Mouse (Mus musculus): ENCODE results near the gene Tmem107. TPM values are rescaled to one million over a fixed set of nuclear protein-coding genes. Genes with fewer than 3 reads are reported as not detected.

Gene Tmem107
- polyA plus RNA-seq, 1 experiment from 2014 or later: 56.9 TPM

DNA sequence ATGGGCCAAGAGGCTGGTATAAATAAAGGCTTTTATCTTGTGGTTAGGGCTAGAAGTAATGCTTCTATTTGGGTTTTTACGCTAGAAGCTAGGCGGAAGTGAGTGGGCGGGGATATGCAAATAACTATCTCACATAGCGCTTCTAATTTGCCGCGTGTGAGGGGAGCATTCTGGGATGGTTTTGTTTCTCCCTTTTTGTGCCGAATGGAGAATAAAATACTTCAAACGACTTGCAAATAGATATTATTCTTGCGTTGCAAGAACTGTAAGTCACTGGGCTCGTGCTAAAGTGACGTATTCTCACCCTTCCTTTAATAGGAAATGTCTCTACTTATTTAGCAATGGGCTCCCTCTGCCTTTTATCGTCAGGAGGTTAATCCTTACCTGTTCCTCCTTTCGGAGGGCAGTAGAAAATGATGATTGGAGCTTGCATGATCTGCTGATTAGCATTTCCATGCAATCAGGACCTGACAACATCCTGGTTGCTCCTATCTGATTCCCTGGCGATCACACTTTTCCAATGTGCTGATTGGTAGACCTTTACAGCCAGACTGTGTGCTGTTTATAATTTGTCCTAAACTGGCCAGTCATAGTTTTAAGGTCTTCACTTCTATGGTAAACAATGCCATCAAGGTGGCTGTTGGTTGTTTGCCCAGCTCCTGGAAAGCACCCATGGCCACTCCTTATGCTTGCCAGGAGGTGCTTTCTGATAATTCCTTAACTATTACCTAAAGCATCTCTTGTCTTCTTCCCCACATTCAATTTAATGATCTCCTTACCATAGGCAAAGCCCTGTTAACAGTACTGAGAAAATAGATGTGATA lies 2.7 kb downstream of the Tmem107 start:
- DNase-seq (ENCODE audit: low read depth, low spot score) (peak; percentile 94), ATAC-seq (peak; percentile 70)
- no peak for TF ChIP-seq CTCF (IDR thresholded peaks at IDR 0.05)
- ChIA-PET POLR2A (interaction anchor here (0.5 to 2.0 kb wide), 6 partner anchors 13 to 52 kb away, joined by 4 to 9 read pairs (median 6); partner anchors contain the start of genes 9130213A22Rik, Borcs6 and Per1), CTCF (interaction anchor here (0.8 to 4.4 kb wide), 3 partner anchors 19 to 50 kb away, joined by 4 to 13 read pairs (median 7); partner anchors contain the start of gene 9130213A22Rik)
- in situ Hi-C loops (cut with MboI; ENCODE audit: low pct_unique_long_range_greater_than_20kb): no loop called here
- no peaks in the 10 kb centered on the region for H3K27me3 ChIP-seq

DNA sequence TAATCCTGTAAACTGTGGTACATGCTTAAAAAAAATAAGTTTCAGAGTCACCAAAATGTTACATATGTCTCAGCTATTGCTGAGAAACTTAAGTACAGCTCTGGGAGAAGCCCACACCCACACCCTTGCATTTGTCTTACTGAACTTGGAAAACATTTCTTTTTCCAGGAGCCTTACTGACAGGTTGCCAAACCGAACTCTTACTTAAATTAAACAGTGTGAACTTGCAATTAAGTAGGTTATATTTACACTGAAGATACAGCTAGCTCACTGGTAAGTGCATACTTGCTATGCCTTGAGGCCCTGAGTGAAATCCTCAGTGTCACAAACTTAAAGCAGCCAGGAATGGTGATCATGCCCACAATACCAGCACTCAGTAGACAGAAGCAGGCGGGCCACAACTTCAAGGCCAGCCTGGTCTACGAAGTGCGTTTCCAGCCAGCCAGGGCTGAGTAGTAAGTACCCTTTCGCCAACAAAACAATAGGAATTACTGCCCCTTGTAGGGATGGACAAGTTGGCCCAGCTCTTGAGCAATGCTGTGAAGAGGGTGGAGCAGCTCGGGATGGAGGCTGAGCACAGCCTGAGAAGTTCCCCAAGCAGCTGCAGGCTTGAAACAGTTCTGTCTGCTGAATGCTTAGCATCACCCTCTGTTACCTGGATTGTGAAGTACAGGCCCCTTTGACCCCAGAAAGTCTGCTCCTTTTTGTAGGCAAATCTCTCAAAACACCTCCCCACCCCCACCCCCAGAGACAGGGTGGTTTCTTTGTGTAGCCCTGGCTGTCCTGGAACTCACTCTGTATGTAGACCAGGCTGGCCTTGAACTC lies 3.6 kb downstream of the Tmem107 start:
- POLR2A ChIA-PET: interaction anchor here (0.5 to 2.0 kb wide), 4 partner anchors 13 to 51 kb away, joined by 4 to 9 read pairs (median 8); partner anchors contain the start of genes 9130213A22Rik and Borcs6
- TF ChIP-seq CTCF (IDR thresholded peaks at IDR 0.05): no peak

DNA sequence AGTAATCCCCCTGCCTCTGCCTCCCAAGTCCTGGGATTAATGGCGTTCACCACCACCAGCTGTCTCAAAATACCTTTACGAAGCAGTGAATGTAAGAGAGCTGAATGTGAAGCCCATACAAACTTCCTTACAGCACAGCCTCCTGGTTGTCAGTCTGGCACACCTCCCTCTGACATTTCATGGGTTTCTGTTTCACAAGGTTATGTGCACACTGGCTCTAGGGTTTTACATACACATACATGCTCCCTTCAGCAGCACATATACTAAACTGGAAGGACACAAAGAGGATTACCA lies 4.1 kb downstream of the Tmem107 start:
- POLR2A ChIA-PET: no interaction called here
- TF ChIP-seq CTCF (IDR thresholded peaks at IDR 0.05): no peak
- CTCF ChIA-PET: interaction anchor here (4.4 kb wide), 1 partner anchor 18 kb away, joined by 13 read pairs; no protein-coding TSS in a partner anchor
- DNase-seq (ENCODE audit: low read depth, low spot score) (no peak), ATAC-seq (no peak)
- in situ Hi-C loops (cut with MboI; ENCODE audit: low pct_unique_long_range_greater_than_20kb): loop anchor here (25.0 kb wide), 1 partner anchor 913 kb away; the partner anchor contains the start of genes Ctdnep1, Elp5, Gabarap and Phf23
- H3K27me3 ChIP-seq: no peaks in the 10 kb centered on the region

More for the DNA sequence above, 3.6 kb downstream of the Tmem107 start:
- in situ Hi-C loops (cut with MboI; ENCODE audit: low pct_unique_long_range_greater_than_20kb): no loop called here
- no peaks in the 10 kb centered on the region for H3K27me3 ChIP-seq
- DNase-seq (ENCODE audit: low read depth, low spot score): no peak
- CTCF ChIA-PET: interaction anchor here (1.8 to 4.4 kb wide), 2 partner anchors 19 to 47 kb away, joined by 7 to 13 read pairs; partner anchors contain the start of gene 9130213A22Rik
- no peak for ATAC-seq

DNA sequence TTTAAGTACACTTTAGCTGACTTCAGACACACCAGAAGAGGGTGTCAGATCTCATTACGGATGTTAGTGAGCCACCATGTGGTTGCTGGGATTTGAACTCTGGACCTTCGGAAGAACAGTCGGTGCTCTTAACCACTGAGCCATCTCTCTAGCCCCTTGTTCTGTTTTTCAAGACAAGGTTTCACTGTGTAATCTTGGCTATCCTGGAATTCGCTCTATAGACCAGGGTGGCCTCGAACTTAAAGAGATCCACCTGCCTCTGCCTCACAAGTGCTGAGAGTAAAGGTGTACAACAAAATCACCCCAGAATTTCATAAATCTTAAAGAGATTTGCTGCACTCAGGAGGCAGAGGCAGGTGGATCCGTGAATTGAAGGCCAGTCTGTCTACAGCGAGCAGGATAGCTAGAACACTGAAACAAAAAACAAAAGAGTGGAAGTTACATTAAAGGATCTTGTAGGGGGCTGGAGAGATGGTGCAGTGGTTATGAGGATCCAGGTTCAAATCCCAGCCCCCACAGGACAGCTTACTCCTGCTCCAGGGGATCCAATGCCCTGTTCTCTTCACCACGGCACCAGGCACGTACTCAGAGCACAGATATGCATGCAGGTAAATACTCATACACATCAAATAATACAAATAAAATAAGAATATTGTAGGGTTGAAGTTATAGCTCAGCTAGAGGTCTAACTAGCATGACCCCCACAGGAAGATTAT lies 5.3 kb downstream of the Tmem107 start:
- POLR2A ChIA-PET: interaction anchor here (0.7 to 1.1 kb wide), 2 partner anchors 12 to 15 kb away, joined by 3 read pairs; partner anchors contain the start of gene Vamp2
- DNase-seq (ENCODE audit: low read depth, low spot score): no peak
- in situ Hi-C loops (cut with MboI; ENCODE audit: low pct_unique_long_range_greater_than_20kb): loop anchor here (25.0 kb wide), 1 partner anchor 911 kb away; the partner anchor contains the start of genes Ctdnep1, Elp5, Gabarap and Phf23
- CTCF ChIA-PET: interaction anchor here (0.9 to 4.4 kb wide), 5 partner anchors 9 to 49 kb away, joined by 3 to 13 read pairs (median 3); no protein-coding TSS in a partner anchor
- no peak for ATAC-seq
- no peak for TF ChIP-seq CTCF (IDR thresholded peaks at IDR 0.05)
- H3K27me3 ChIP-seq: no peaks in the 10 kb centered on the region

DNA sequence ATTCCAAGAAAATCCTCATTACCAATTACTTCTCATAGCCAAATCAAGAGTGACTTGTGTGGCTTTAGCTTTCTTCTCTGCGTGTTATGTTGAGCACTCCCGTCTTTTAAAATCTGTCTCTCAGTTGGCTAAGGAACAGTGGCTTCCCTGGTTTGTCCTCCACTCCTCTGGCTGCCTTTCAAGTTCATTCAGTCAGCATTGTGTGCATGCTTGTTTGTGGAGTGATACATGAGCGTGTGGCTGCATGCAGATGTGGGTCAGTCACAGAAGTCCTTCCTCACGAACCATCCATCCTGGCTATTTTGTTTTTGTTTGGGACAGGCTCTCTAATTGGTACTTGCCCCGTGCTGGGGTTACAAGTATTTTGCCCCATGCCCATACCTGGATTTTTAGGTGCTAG lies 6.0 kb downstream of the Tmem107 start:
- DNase-seq (ENCODE audit: low read depth, low spot score): no peak
- TF ChIP-seq CTCF (IDR thresholded peaks at IDR 0.05): no peak
- in situ Hi-C loops (cut with MboI; ENCODE audit: low pct_unique_long_range_greater_than_20kb): loop anchor here (25.0 kb wide), 1 partner anchor 911 kb away; the partner anchor contains the start of genes Ctdnep1, Elp5, Gabarap and Phf23
- ATAC-seq: no peak
- POLR2A ChIA-PET: interaction anchor here (0.7 kb wide), 1 partner anchor 14 kb away, joined by 3 read pairs; no protein-coding TSS in a partner anchor
- no peaks in the 10 kb centered on the region for H3K27me3 ChIP-seq
- CTCF ChIA-PET: interaction anchor here (0.9 to 4.4 kb wide), 4 partner anchors 9 to 48 kb away, joined by 3 to 13 read pairs (median 4); no protein-coding TSS in a partner anchor

DNA sequence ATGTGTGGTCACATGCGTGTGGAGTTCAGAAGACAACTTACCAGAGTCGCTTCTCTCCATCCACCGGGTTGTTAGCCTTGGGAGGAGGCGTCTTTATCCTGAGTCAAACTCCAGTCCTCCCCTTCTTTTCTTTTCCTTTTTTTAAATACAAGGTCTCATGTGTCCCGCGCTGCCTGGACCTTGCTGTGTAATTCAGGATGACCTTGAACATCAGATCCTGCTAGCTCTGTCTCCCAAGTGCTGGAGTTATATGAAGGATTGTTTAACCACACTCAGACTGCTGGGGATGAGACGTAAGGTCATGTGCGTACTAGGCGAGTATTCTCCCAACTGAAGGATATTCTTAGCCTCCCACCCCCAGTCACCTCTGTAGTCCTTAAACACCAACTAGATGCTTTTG lies 6.7 kb downstream of the Tmem107 start:
- DNase-seq (ENCODE audit: low read depth, low spot score) (no peak), ATAC-seq (no peak)
- no peaks in the 10 kb centered on the region for H3K27me3 ChIP-seq
- POLR2A ChIA-PET: no interaction called here
- TF ChIP-seq CTCF (IDR thresholded peaks at IDR 0.05): no peak
- in situ Hi-C loops (cut with MboI; ENCODE audit: low pct_unique_long_range_greater_than_20kb): loop anchor here (25.0 kb wide), 1 partner anchor 910 kb away; the partner anchor contains the start of genes Ctdnep1, Elp5, Gabarap and Phf23
- CTCF ChIA-PET: interaction anchor here (0.7 to 1.5 kb wide), 4 partner anchors 9 to 48 kb away, joined by 3 to 5 read pairs (median 3); no protein-coding TSS in a partner anchor

DNA sequence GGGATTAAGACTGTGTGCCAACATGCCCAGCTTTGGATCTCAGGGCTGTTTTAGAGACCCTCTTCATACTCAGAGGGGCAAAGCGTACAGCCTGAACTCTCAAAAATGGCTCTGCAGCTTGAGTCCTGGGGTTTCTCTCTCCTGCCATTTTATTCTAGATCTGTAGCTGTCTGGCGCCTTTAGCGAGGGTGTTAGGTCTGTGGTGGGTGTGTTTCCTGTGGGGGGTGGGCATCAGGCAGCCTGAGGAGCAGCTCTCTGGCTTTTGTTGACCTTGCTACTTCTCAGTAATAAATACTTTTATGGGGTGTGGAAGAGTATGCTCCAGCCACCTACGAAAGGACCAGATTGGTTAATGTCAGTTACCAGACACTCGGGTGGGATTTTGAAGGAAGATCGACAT lies 7.4 kb downstream of the Tmem107 start:
- ChIA-PET POLR2A (interaction anchor here (1.1 kb wide), 1 partner anchor 9 kb away, joined by 3 read pairs; no protein-coding TSS in a partner anchor), CTCF (interaction anchor here (0.7 to 1.1 kb wide), 3 partner anchors 9 to 46 kb away, joined by 3 read pairs; no protein-coding TSS in a partner anchor)
- DNase-seq (ENCODE audit: low read depth, low spot score) (no peak), ATAC-seq (no peak)
- no peaks in the 10 kb centered on the region for H3K27me3 ChIP-seq
- in situ Hi-C loops (cut with MboI; ENCODE audit: low pct_unique_long_range_greater_than_20kb): loop anchor here (25.0 kb wide), 1 partner anchor 909 kb away; the partner anchor contains the start of genes Ctdnep1, Elp5, Gabarap and Phf23
- TF ChIP-seq CTCF (IDR thresholded peaks at IDR 0.05): no peak

DNA sequence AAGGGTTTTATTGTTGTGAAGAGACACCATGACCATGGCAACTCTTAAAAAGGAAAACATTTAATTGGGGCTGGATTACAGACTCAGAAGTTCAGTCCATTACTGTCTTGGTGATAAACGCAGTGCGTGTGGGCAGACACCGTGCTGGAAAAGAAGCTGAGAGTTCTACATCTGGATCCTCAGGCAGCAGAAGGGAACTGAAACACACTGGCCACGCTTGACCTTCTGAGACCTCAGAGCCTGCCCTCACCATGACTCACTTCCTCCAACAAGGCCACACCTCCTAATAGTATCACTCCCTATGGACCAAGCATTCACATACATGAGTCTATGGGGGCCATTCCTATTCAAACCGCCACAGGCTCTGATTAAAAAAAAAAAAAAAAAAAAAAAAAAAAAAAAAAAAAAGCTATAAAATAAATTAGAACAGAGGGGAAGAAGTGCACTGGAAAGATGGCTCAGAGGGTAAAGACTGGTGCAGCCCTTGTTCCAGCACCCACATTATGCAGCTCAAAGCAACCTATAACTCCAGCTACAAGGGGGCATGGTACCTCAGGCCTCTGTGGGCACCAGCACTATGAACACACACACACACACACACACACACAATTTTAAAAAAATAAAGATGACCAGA lies 8.3 kb downstream of the Tmem107 start:
- no peak for ATAC-seq
- POLR2A ChIA-PET: interaction anchor here (0.6 to 1.2 kb wide), 6 partner anchors 8 to 1157 kb away, joined by 3 to 6 read pairs (median 4); partner anchors contain the start of genes 9130213A22Rik, Per1 and Vamp2

More for the DNA sequence above, 8.3 kb downstream of the Tmem107 start:
- TF ChIP-seq CTCF (IDR thresholded peaks at IDR 0.05): no peak
- CTCF ChIA-PET: interaction anchor here (1.4 to 2.1 kb wide), 3 partner anchors 12 to 43 kb away, joined by 6 to 8 read pairs (median 7); partner anchors contain the start of gene 9130213A22Rik
- in situ Hi-C loops (cut with MboI; ENCODE audit: low pct_unique_long_range_greater_than_20kb): loop anchor here (25.0 kb wide), 1 partner anchor 908 kb away; the partner anchor contains the start of genes Ctdnep1, Elp5, Gabarap and Phf23
- no peak for DNase-seq (ENCODE audit: low read depth, low spot score)
- H3K27me3 ChIP-seq: no peaks in the 10 kb centered on the region
